Mouse (Mus musculus) G1E (cell line): ENCODE measurements around the gene Itfg2. TPM values are rescaled to one million over a fixed set of nuclear protein-coding genes. Genes with fewer than 3 reads are reported as not detected.

Experiments
- ATAC-seq: 2 replicates; pipeline ENCODE4 v1.8.0; 2016; ENCODE audit warnings: mild to moderate bottlenecking; ENCODE audit not compliant: insufficient number of reproducible peaks, poor library complexity, low FRiP score, severe bottlenecking; ENCODE audit errors: extremely low read depth
- DNase-seq: peaks from one replicate; pipeline ENCODE4 v3.0.0; 2012; ENCODE audit warnings: low spot score
- H3K27me3 ChIP-seq: 2 replicates; pipeline ENCODE4 v1.6.1; 2012; ENCODE audit warnings: mild to moderate bottlenecking, low read length, inconsistent platforms; ENCODE audit not compliant: insufficient read depth
- H3K36me3 ChIP-seq: replicated peaks from 2 replicates; pipeline ENCODE3; 2012; ENCODE audit warnings: mild to moderate bottlenecking, inconsistent platforms
- H3K4me1 ChIP-seq: 2 replicates; pipeline ENCODE4 v1.6.1; 2012; ENCODE audit warnings: low read depth, low read length, inconsistent platforms, mixed read lengths; ENCODE audit not compliant: insufficient read depth
- H3K4me3 ChIP-seq: 2 replicates; pipeline ENCODE4 v1.5.1; 2012; ENCODE audit warnings: low read depth, mild to moderate bottlenecking, inconsistent platforms, low read length, moderate library complexity, mixed read lengths
- H3K9me3 ChIP-seq: replicated peaks from 2 replicates; pipeline ENCODE4 v1.6.1; 2012; ENCODE audit warnings: inconsistent platforms
- CTCF ChIP-seq: IDR thresholded peaks from 2 replicates; pipeline ENCODE4 v1.5.1; 2012; ENCODE audit warnings: low read depth, low read length, inconsistent platforms, mixed read lengths
- GATA1 ChIP-seq: IDR thresholded peaks from 2 replicates; pipeline ENCODE4 v1.6.1; 2012; ENCODE audit warnings: borderline replicate concordance, low read length, inconsistent platforms, mixed read lengths
- GATA2 ChIP-seq: IDR thresholded peaks from 2 replicates; pipeline ENCODE4 v1.6.1; 2012; ENCODE audit warnings: low read depth, low read length, inconsistent platforms, borderline replicate concordance
- POLR2AphosphoS5 ChIP-seq: IDR thresholded peaks from 2 replicates; pipeline ENCODE4 v1.6.1; 2012; ENCODE audit warnings: low read depth, low read length, inconsistent platforms; ENCODE audit not compliant: insufficient replicate concordance
- TAL1 ChIP-seq: conservative IDR thresholded peaks from 2 replicates; pipeline ENCODE4 v1.6.1; 2012; ENCODE audit warnings: low read depth, low read length, inconsistent platforms, mixed read lengths
- polyA plus RNA-seq: library from polyadenylated mRNA; stranded (reverse); fragments of >175 nt; gene quantifications from 2 replicates; pipeline ENCODE4 v1.2.3, GENCODE M21; 2012
- total RNA-seq, 2 experiments: library from RNA; stranded (forward) in 1 of 2; stranded (reverse) in 1 of 2; fragments of 200-1000 nt in 1 of 2; fragments of >200 nt in 1 of 2; fragmentation: Nextera tagmentation in 1 of 2; gene quantifications; 2 replicates each; pipeline ENCODE4 v1.2.3; 2014 to 2017

Gene Itfg2
- total and polyA plus RNA-seq, 3 experiments = 12.3 to 27.2 (median 22.4) TPM

DNA sequence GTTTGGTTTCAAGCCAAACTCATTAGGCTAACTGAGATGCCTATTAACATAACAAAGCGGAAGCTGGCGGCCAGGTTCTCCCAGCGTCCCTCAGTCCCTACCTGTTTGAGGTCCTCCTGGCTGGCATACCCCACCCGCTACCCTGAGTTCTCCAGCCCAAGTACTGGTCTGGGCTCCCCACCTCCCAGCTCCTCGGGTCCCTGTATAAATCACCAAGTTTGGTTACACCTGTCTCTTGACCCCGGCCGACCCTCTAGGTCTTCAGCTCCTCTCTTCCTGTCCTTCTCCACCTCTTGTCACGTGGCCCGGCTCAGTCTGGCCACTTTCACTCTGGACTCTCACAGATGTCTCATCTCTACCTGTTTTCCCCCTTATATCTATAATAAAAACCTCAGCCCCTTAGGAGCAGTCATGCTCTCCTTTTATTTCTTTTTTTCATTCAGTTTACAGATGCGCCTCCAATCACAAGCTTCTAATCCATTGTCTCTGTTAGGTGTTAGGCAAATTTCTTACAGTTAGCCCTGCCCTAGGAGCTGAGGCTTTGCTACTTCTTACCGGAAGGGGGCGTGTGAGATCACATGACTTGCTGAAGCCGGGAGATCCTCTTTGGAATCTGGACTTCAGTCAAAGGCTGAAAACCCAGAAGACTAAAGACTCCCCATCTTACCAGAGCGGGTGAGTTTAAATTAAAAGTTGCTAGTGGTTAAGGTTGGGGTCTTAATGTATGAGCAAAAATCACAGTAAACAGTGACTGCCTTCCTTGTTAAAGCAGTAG is 21.2 kb upstream of the Itfg2 start:
- Histone ChIP-seq H3K27me3 (no peaks in the 10 kb centered on the region), H3K36me3 (no peaks in the 10 kb centered on the region), H3K9me3 (no peaks in the 10 kb centered on the region), H3K4me1 (no peaks in the 10 kb centered on the region), H3K4me3 (no peak overlapping the region)
- no peak; the same call in 1 of the 2 replicates for ATAC-seq
- TF ChIP-seq GATA2 (no peak), GATA1 (no peak), TAL1 (no peak), CTCF (no peak), POLR2AphosphoS5 (no peak)
- no peak for DNase-seq

- no peak for TF ChIP-seq CTCF
- TF ChIP-seq TAL1 = no peak
- no peak for TF ChIP-seq GATA2
- no peak for TF ChIP-seq POLR2AphosphoS5
- Histone ChIP-seq H3K27me3 (no peaks in the 10 kb centered on the region), H3K4me1 (peaks cover 27% of the 10 kb centered on the region), H3K36me3 (peaks cover 21% of the 10 kb centered on the region), H3K9me3 (no peaks in the 10 kb centered on the region), H3K4me3 (no peak overlapping the region)
- no peak for DNase-seq
- ATAC-seq = no peak
These were observed 15.5 kb upstream of the Itfg2 start for GRCm38 (mm10) chr6:128440238-128440637.

DNA sequence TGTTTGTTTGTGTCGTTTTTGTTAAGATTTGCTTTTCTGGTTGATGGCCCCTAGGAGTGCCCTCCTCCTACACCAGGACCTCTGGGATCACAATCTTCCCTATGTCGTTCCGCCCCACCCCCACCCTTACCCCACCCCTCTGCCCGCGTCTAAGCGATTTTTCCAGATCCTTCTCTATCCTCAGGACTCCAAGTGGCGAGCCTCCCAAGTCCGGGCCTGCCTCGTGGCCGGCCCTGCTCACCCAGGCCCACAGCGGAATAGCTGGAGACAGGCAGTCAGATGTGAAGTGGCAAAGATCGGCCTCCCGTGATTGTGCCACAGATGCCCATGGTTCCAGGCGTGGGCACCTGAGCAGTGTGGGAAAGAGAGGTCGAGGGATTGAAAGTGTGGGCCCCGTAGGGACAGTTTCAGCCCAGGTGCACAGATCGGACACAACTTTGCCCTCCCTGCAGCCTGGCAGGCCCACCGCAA is 14.2 kb upstream of the Itfg2 start:
- Histone ChIP-seq H3K4me3 (peak overlapping the region; percentile 97), H3K27me3 (no peaks in the 10 kb centered on the region), H3K9me3 (no peaks in the 10 kb centered on the region), H3K36me3 (peaks cover 34% of the 10 kb centered on the region), H3K4me1 (peaks cover 37% of the 10 kb centered on the region)
- DNase-seq = no peak
- no peak for TF ChIP-seq GATA1
- TF ChIP-seq CTCF = no peak
- TF ChIP-seq POLR2AphosphoS5 = no peak
- no peak for TF ChIP-seq TAL1
- TF ChIP-seq GATA2 = no peak
- ATAC-seq = 0 out of 2 replicates have a peak, but pooled peaks have one; percentile 0

- DNase-seq (peak; percentile 94), ATAC-seq (peak; percentile 73)
- peaks cover 42% of the 10 kb centered on the region for H3K4me1 ChIP-seq
- peak within 1 kb of the TSS; percentile 97 for H3K4me3 ChIP-seq
- H3K9me3 ChIP-seq = no peaks in the 10 kb centered on the region
- no peaks in the 10 kb centered on the region for H3K27me3 ChIP-seq
- no peak for TF ChIP-seq GATA1
- peaks cover 39% of the 10 kb centered on the region for H3K36me3 ChIP-seq
These were observed 13.7 kb upstream of the Itfg2 start, which contains the start of gene Fkbp4 for GRCm38 (mm10) chr6:128438317-128438870. Gene Fkbp4 (minus strand): TSS chr6:128438677.

DNA sequence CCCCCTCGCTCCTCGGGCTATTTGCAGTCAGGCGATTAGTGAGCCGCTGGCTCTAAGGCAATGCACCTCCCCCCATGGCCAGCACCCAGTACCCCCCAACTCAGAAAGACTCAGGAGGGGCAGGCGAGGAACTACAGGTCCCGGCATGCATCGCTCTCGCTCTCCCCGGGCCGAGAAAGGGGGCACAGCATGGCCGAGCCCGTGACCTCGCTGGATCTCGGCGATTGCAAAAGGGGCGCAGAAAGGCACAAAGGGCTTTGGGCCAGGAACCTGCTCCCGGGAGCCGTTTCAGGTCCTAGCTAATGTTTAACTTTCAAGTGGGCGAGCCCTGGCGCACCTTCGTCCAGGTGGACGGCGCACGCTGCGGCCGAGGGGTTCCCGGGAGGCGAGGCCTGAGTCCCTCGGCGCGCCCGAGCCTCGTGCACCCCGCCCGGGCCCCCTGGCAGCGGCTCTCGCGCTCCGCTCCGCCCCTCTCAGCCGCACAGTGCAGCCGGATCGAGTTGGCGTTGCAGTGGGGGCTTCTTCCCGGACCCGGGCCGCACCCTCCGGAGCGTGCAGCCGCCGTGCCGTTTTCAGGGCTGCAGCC is 13.1 kb upstream of the Itfg2 start:
- peak overlapping the region; percentile 97 for H3K4me3 ChIP-seq
- H3K4me1 ChIP-seq = peaks cover 48% of the 10 kb centered on the region
- H3K9me3 ChIP-seq = no peaks in the 10 kb centered on the region
- TF ChIP-seq GATA1 (no peak), POLR2AphosphoS5 (no peak), CTCF (no peak), TAL1 (no peak), GATA2 (no peak)
- ATAC-seq (peak; percentile 52), DNase-seq (peak; percentile 65)
- H3K36me3 ChIP-seq = peaks cover 45% of the 10 kb centered on the region
- H3K27me3 ChIP-seq = no peaks in the 10 kb centered on the region; the same call in 1 of the 2 replicates

GRCm38 (mm10) chr6:128437288-128437687 is 12.6 kb upstream of the Itfg2 start:
- Histone ChIP-seq H3K27me3 (no peaks in the 10 kb centered on the region; the same call in 1 of the 2 replicates), H3K9me3 (no peaks in the 10 kb centered on the region), H3K4me3 (peak overlapping the region; percentile 97), H3K36me3 (peaks cover 50% of the 10 kb centered on the region), H3K4me1 (peaks cover 49% of the 10 kb centered on the region)
- DNase-seq (peak; percentile 18), ATAC-seq (no peak)
- TF ChIP-seq POLR2AphosphoS5 = no peak
- TF ChIP-seq CTCF = no peak
- no peak for TF ChIP-seq GATA1
- no peak for TF ChIP-seq TAL1
- TF ChIP-seq GATA2 = no peak
